Mouse (Mus musculus): Measurements from ENCODE around the gene Psmb8. TPM values are rescaled to one million over a fixed set of nuclear protein-coding genes. Genes with fewer than 3 reads are reported as not detected.

The Psmb8 gene
- total RNA-seq, 2 experiments from 2014 or later, result 1.3 to 1.9 TPM

- no peak for DNase-seq
- intact Hi-C loops (cut with DNase I), result loop anchor here (10.0 kb wide), 1 partner anchor 104 kb away; no protein-coding TSS in a partner anchor
These were observed 42.8 kb downstream of the Psmb8 start for GRCm38 (mm10) chr17:34240366-34240765.

GRCm38 (mm10) chr17:34240916-34241315 is 43.4 kb downstream of the Psmb8 start:
- intact Hi-C loops (cut with DNase I), result loop anchor here (10.0 kb wide), 1 partner anchor 104 kb away; no protein-coding TSS in a partner anchor
- no peak for DNase-seq

GRCm38 (mm10) chr17:34244656-34245055 is 47.1 kb downstream of the Psmb8 start:
- intact Hi-C loops (cut with DNase I), result loop anchor here (10.0 kb wide), 1 partner anchor 100 kb away; no protein-coding TSS in a partner anchor
- no peak for DNase-seq

- intact Hi-C loops (cut with DNase I), result loop anchor here (10.0 kb wide), 1 partner anchor 98 kb away; no protein-coding TSS in a partner anchor
- DNase-seq, result no peak
These were observed 49.5 kb downstream of the Psmb8 start for GRCm38 (mm10) chr17:34247047-34247446.

GRCm38 (mm10) chr17:34248764-34249163 is 51.2 kb downstream of the Psmb8 start:
- DNase-seq, result no peak
- intact Hi-C loops (cut with DNase I), result loop anchor here (10.0 kb wide), 1 partner anchor 96 kb away; no protein-coding TSS in a partner anchor

- DNase-seq, result no peak
- intact Hi-C loops (cut with DNase I), result loop anchor here (10.0 kb wide), 1 partner anchor 95 kb away; no protein-coding TSS in a partner anchor
These were observed 51.8 kb downstream of the Psmb8 start for GRCm38 (mm10) chr17:34249361-34249760.

- intact Hi-C loops (cut with DNase I), result loop anchor here (5.0 to 10.0 kb wide), 2 partner anchors 57 to 95 kb away; partner anchors contain the start of gene H2-Eb1
- peak; percentile 44 for DNase-seq
These were observed 52.4 kb downstream of the Psmb8 start for GRCm38 (mm10) chr17:34249878-34250277.

Other genes with a start within 250 kb of the Psmb8 start
- gene B3galt4, start 246.2 kb upstream of the Psmb8 start, total RNA-seq (2021), result 1 to 10 TPM; 6.6 to 6.8 TPM
- gene Vps52, start 241.9 kb upstream of the Psmb8 start, total RNA-seq (2021), result 10 to 100 TPM; 72.2 to 72.6 TPM
- gene Rps18, start 241.7 kb upstream of the Psmb8 start, total RNA-seq (2021), result 100 to 1,000 TPM; 557 to 591 TPM
- gene H2-K1, start 197.4 kb upstream of the Psmb8 start, total RNA-seq (2021), result 10 to 100 TPM in 1 of 2 experiments, 1 to 10 TPM in 1; 8.2 to 13.8 TPM
- 10 to 100 TPM; 23.6 to 28.2 TPM for gene Ring1, start 173.0 kb upstream of the Psmb8 start, total RNA-seq (2021)
- gene H2-Ke6, start 169.7 kb upstream of the Psmb8 start, total RNA-seq (2021), result 10 to 100 TPM; 41.6 to 45.2 TPM
- gene Slc39a7, start 166.0 kb upstream of the Psmb8 start, total RNA-seq (2021), result 10 to 100 TPM; 96.3 to 98.7 TPM
- gene Rxrb, start 165.9 kb upstream of the Psmb8 start, total RNA-seq (2021), result 10 to 100 TPM; 80.7 to 84.9 TPM
- gene Col11a2, start 158.3 kb upstream of the Psmb8 start, total RNA-seq (2021), result 1 to 10 TPM; 6.8 to 9.8 TPM
- gene H2-Oa, start 105.4 kb upstream of the Psmb8 start, total RNA-seq (2021), result not detected
- 10 to 100 TPM; 19.5 to 20.5 TPM for gene H2-DMa, start 78.2 kb upstream of the Psmb8 start, total RNA-seq (2021)
- gene Brd2, start 75.1 kb upstream of the Psmb8 start, total RNA-seq (2021), result 100 to 1,000 TPM; 247 to 267 TPM
- under 1 TPM; 0.34 to 0.40 TPM for gene H2-DMb2, start 54.4 kb upstream of the Psmb8 start, total RNA-seq (2021)
- gene H2-DMb1, start 44.6 kb upstream of the Psmb8 start, total RNA-seq (2021), result under 1 TPM; 0.46 to 0.97 TPM
- gene Tap1, start 10.2 kb upstream of the Psmb8 start, total RNA-seq (2021), result 1 to 10 TPM; 2.2 to 3.6 TPM
- gene Psmb9, start 10.0 kb upstream of the Psmb8 start, total RNA-seq (2021), result 1 to 10 TPM in 1 of 2 experiments, under 1 TPM in 1; 0.77 to 1.1 TPM
- gene Tap2, start 5.8 kb downstream of the Psmb8 start, total RNA-seq (2021), result 1 to 10 TPM; 3.1 to 3.5 TPM
- gene H2-Ob, start 41.2 kb downstream of the Psmb8 start, total RNA-seq (2021), result not detected
- 1 to 10 TPM in 1 of 2 experiments, under 1 TPM in 1; 0.80 to 1.2 TPM for gene H2-Ab1, start 60.0 kb downstream of the Psmb8 start, total RNA-seq (2021)
- gene H2-Aa, start 90.1 kb downstream of the Psmb8 start, total RNA-seq (2021), result 1 to 10 TPM in 1 of 2 experiments, under 1 TPM in 1; 0.68 to 1.2 TPM
- gene H2-Eb1, start 108.1 kb downstream of the Psmb8 start, total RNA-seq (2021), result 1 to 10 TPM in 1 of 2 experiments, under 1 TPM in 1; 0.48 to 2.3 TPM
- gene H2-Eb2, start 127.9 kb downstream of the Psmb8 start, total RNA-seq (2021), result not detected
- gene Btnl2, start 157.1 kb downstream of the Psmb8 start, total RNA-seq (2021), result under 1 TPM; 0.36 to 0.38 TPM
- not detected for gene Btnl1, start 179.4 kb downstream of the Psmb8 start, total RNA-seq (2021)
- gene BC051142, start 201.1 kb downstream of the Psmb8 start, total RNA-seq (2021), result 10 to 100 TPM in 1 of 2 experiments, 1 to 10 TPM in 1; 8.2 to 11.1 TPM

Measured in left cerebral cortex, postnatal 4 days (tissue).